Mouse (Mus musculus): ENCODE data around the gene Ncoa3.
"Not testable (repeated sequence)": the region's sequence is repeated elsewhere in the genome, so short reads cannot be mapped to it uniquely, and the experiment has no call there.

Ncoa3 gene

GRCm38 (mm10) chr2:166079231-166079630 lies 86.8 kb downstream of the Ncoa3 start:
- in situ Hi-C loops (cut with MboI) = no loop called here

GRCm38 (mm10) chr2:166079961-166080885 lies 87.8 kb downstream of the Ncoa3 start:
- in situ Hi-C loops (cut with MboI) = no loop called here

- in situ Hi-C loops (cut with MboI) = no loop called here
These were observed 88.7 kb downstream of the Ncoa3 start for GRCm38 (mm10) chr2:166080967-166081750.

GRCm38 (mm10) chr2:166082193-166082592 lies 89.8 kb downstream of the Ncoa3 start:
- in situ Hi-C loops (cut with MboI) = no loop called here

- in situ Hi-C loops (cut with MboI) = no loop called here
These were observed 90.2 kb downstream of the Ncoa3 start for GRCm38 (mm10) chr2:166082661-166083060.

- in situ Hi-C loops (cut with MboI) = no loop called here
These were observed 91.2 kb downstream of the Ncoa3 start for GRCm38 (mm10) chr2:166083542-166084031.

- in situ Hi-C loops (cut with MboI) = no loop called here
These were observed 91.7 kb downstream of the Ncoa3 start for GRCm38 (mm10) chr2:166084111-166084510.

- in situ Hi-C loops (cut with MboI) = not testable (repeated sequence)
These were observed 92.5 kb downstream of the Ncoa3 start for GRCm38 (mm10) chr2:166084964-166085363.

- in situ Hi-C loops (cut with MboI) = no loop called here
These were observed 93.3 kb downstream of the Ncoa3 start for GRCm38 (mm10) chr2:166085780-166086179.

GRCm38 (mm10) chr2:166086457-166087233 lies 94.2 kb downstream of the Ncoa3 start:
- in situ Hi-C loops (cut with MboI) = no loop called here

- in situ Hi-C loops (cut with MboI) = no loop called here
These were observed 96.6 kb downstream of the Ncoa3 start for GRCm38 (mm10) chr2:166088991-166089390.

- in situ Hi-C loops (cut with MboI) = loop anchor here (5.0 kb wide), 1 partner anchor 472 kb away; no protein-coding TSS in a partner anchor
These were observed 97.7 kb downstream of the Ncoa3 start for GRCm38 (mm10) chr2:166090131-166090581.

- in situ Hi-C loops (cut with MboI) = loop anchor here (5.0 kb wide), 1 partner anchor 471 kb away; no protein-coding TSS in a partner anchor
These were observed 99.2 kb downstream of the Ncoa3 start for GRCm38 (mm10) chr2:166091599-166091998.

GRCm38 (mm10) chr2:166092412-166092811 lies 100.0 kb downstream of the Ncoa3 start:
- in situ Hi-C loops (cut with MboI) = loop anchor here (5.0 kb wide), 1 partner anchor 470 kb away; no protein-coding TSS in a partner anchor

GRCm38 (mm10) chr2:166096300-166096699 lies 103.9 kb downstream of the Ncoa3 start:
- in situ Hi-C loops (cut with MboI) = no loop called here

- in situ Hi-C loops (cut with MboI) = no loop called here
These were observed 104.4 kb downstream of the Ncoa3 start for GRCm38 (mm10) chr2:166096834-166097233.

GRCm38 (mm10) chr2:166097443-166098291 lies 105.2 kb downstream of the Ncoa3 start:
- in situ Hi-C loops (cut with MboI) = no loop called here

GRCm38 (mm10) chr2:166098292-166098933 lies 106.0 kb downstream of the Ncoa3 start:
- in situ Hi-C loops (cut with MboI) = no loop called here

GRCm38 (mm10) chr2:166100309-166101262 lies 108.2 kb downstream of the Ncoa3 start:
- in situ Hi-C loops (cut with MboI) = no loop called here
